ENCODE assay signal across 12 mouse cellular contexts in the genomic region with DNA sequence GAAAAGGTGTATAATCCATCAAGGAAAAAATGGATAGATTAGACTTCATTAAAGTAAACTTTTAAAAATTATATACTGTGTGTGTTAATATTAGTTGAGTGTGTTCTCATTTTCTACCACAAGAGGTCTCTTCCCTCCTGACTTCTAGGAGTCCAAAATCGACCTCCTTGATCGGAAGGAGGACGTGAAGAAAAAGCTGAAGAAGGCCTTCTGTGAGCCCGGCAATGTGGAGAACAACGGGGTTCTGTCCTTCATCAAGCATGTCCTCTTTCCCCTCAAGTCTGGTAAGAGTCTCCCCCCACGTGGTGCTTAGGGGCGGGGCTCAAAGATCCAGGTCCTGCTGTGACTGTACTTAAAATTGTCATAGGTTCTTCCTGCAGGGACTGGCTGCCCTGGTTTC. TPM values are rescaled to one million over a fixed set of nuclear protein-coding genes. Genes with fewer than 3 reads are reported as not detected.
A peak's percentile ranks its signal among the peaks of the same experiment; 100 is the strongest.
DNase-seq lines count a peak whose midpoint lies in the region; TF ChIP-seq lines count a peak whose summit lies in the region.
"Had no signal": no experiment of that assay in that cellular context is flagged by ENCODE, and none has a peak within 500 bp of the region (broad histone marks: within the 10 kb centered on the region; RNA-seq: fewer than 3 reads in every experiment).

No protein-coding gene starts in this region.

- H3K4me1 ChIP-seq in lung, adult 2 months (ENCODE audit: control insufficient read depth, insufficient read depth, low read length): no peaks in the 10 kb centered on the region
- H3K4me1 ChIP-seq in cortical plate, adult 2 months (ENCODE audit: control insufficient read depth, insufficient read depth, low read length): no peaks in the 10 kb centered on the region
- H3K4me1 ChIP-seq: midbrain, embryonic 10.5 days had no signal

- 41% methylated on average over 7 of the region's 7 CpGs for WGBS in lung, adult 2 months

- peak; percentile 59 for DNase-seq in cerebellum, adult 9-10 months
- DNase-seq in cerebellum, adult 8-10 months: no peak
- DNase-seq in lung, adult 2 months: no peak
- no peak for DNase-seq in lung, postnatal 4 days
- DNase-seq in retina, postnatal 1 day: peak; percentile 65
- no peak for DNase-seq in right cerebral cortex, adult 2 months (ENCODE audit: low spot score in 2 of 2)
- DNase-seq in right cerebral cortex, postnatal 10 days (ENCODE audit: low spot score in 2 of 2): no peak
- DNase-seq: heart, adult 11 months; kidney, postnatal 4 days; right cerebral cortex, postnatal 14 days had no signal

- no peak overlapping the region for H3K27ac ChIP-seq in cortical plate, adult 2 months (ENCODE audit: insufficient read depth, low read length)
- H3K27ac ChIP-seq: midbrain, embryonic 10.5 days had no signal

- TF ChIP-seq POLR2A in lung, adult 2 months (IDR thresholded peaks at IDR 0.05; ENCODE audit: borderline replicate concordance, extremely low read depth, low read depth, low read length): no peak
- no peak for TF ChIP-seq POLR2A in cortical plate, adult 2 months (IDR thresholded peaks at IDR 0.05; ENCODE audit: extremely low read depth, insufficient read depth, low read length)

- TF ChIP-seq CTCF in lung, adult 2 months (IDR thresholded peaks at IDR 0.05; ENCODE audit: insufficient read depth, low read length): peak; percentile 19; the same call in 1 of the 2 replicates
- peak; percentile 41 for TF ChIP-seq CTCF in cortical plate, adult 2 months (IDR thresholded peaks at IDR 0.05; ENCODE audit: extremely low read depth, insufficient read depth, low read length)

- H3K4me3 ChIP-seq in lung, adult 2 months (replicated peaks; ENCODE audit: extremely low read depth, low read depth, low read length): no peak overlapping the region
- H3K4me3 ChIP-seq in cortical plate, adult 2 months (ENCODE audit: insufficient read depth, low read length): no peak overlapping the region
- H3K4me3 ChIP-seq: midbrain, embryonic 10.5 days had no signal

RNA-seq across cellular contexts. Expression of a gene that starts 19.9 kb away (rescaled TPM):
- polyA plus RNA-seq in lung, adult 2 months (2012; rRNA removed): 9.0 and 15.4 TPM in 2 replicates
- 76.3 and 79.9 TPM in 2 replicates for polyA plus RNA-seq in cortical plate, adult 2 months (2012; rRNA removed)

RNA-seq across cellular contexts. Expression of a gene that starts 20.0 kb away (rescaled TPM):
- polyA plus RNA-seq in lung, adult 2 months (2012; rRNA removed): 8.5 and 10.5 TPM in 2 replicates
- polyA plus RNA-seq in cortical plate, adult 2 months (2012; rRNA removed): 24.3 and 24.4 TPM in 2 replicates

RNA-seq across cellular contexts. Expression of a gene that starts 51.7 kb away (rescaled TPM):
- polyA plus RNA-seq in lung, adult 2 months (2012; rRNA removed): 47.1 and 50.1 TPM in 2 replicates
- polyA plus RNA-seq in cortical plate, adult 2 months (2012; rRNA removed): 14.4 and 15.0 TPM in 2 replicates

Comparison
In these comparisons a context has a peak if more than half of its experiments do, and no peak if none do; other contexts are left out.
1. DNase-seq: peak in cerebellum, adult 9-10 months (single experiment) and retina, postnatal 1 day (single experiment); none in cerebellum, adult 8-10 months (single experiment), lung, adult 2 months (single experiment), lung, postnatal 4 days (0 of 2), right cerebral cortex, adult 2 months (0 of 2) and right cerebral cortex, postnatal 10 days (0 of 2).